Mouse (Mus musculus) skeletal muscle tissue, postnatal 0 days (tissue): ENCODE results near the gene Zfp937. TPM values are rescaled to one million over a fixed set of nuclear protein-coding genes. Genes with fewer than 3 reads are reported as not detected.

Experiments
- polyA plus RNA-seq: library from polyadenylated mRNA; unstranded; fragments of >200 nt; fragmentation: Nextera tagmentation; extraction: Ambion mirVana; gene quantifications from 2 replicates; pipeline ENCODE4 v1.2.1, GENCODE M21; 2015

The Zfp937 gene
- polyA plus RNA-seq: 2.2 and 3.0 TPM in 2 replicates

GRCm38 (mm10) chr2:150217600-150218362 lies at the start of gene Zfp937:
TSS of gene Zfp937 (plus strand) at chr2:150218073.

GRCm38 (mm10) chr2:150179579-150179978 lies 38.3 kb upstream of the Zfp937 start, which contains the start of gene Gm10770:
TSS of gene Gm10770 (minus strand) at chr2:150179679.

GRCm38 (mm10) chr2:150181570-150181999 lies 36.3 kb upstream of the Zfp937 start, which contains the start of gene Gm14139:
TSS of gene Gm14139 (plus strand) at chr2:150181755.

GRCm38 (mm10) chr2:150255491-150255890 lies 37.6 kb downstream of the Zfp937 start, which contains the start of gene Gm21994:
TSS of gene Gm21994 (minus strand) at chr2:150255591.

GRCm38 (mm10) chr2:150257291-150257690 lies 39.4 kb downstream of the Zfp937 start, which contains the start of gene Gm14124:
TSS of gene Gm14124 (plus strand) at chr2:150257517.

Other genes with a start within 250 kb of the Zfp937 start
- gene Zfp120, start 81.4 kb upstream of the Zfp937 start, polyA plus RNA-seq: 5.7 and 6.1 TPM in 2 replicates
- gene Gm10770, start 38.4 kb upstream of the Zfp937 start, polyA plus RNA-seq: not detected in 2 replicates
- gene Gm14139, start 36.3 kb upstream of the Zfp937 start, polyA plus RNA-seq: not detected in 2 replicates
- gene Gm21994, start 37.5 kb downstream of the Zfp937 start, polyA plus RNA-seq: 2.2 and 2.3 TPM in 2 replicates
- gene Gm14124, start 39.4 kb downstream of the Zfp937 start, polyA plus RNA-seq: not detected in 2 replicates
- gene Gm10130, start 105.6 kb downstream of the Zfp937 start, polyA plus RNA-seq: 1.3 and 1.4 TPM in 2 replicates
- 2.3 and 3.3 TPM in 2 replicates for gene 3300002I08Rik, start 144.7 kb downstream of the Zfp937 start, polyA plus RNA-seq
- gene Zfp442, start 233.4 kb downstream of the Zfp937 start, polyA plus RNA-seq: 2.4 and 2.8 TPM in 2 replicates